Mouse (Mus musculus): Measurements from ENCODE around the gene Olfr553. TPM values are rescaled to one million over a fixed set of nuclear protein-coding genes. Genes with fewer than 3 reads are reported as not detected.
"Not testable (repeated sequence)": the region's sequence is repeated elsewhere in the genome, so short reads cannot be mapped to it uniquely, and the experiment has no call there.

The Olfr553 gene
- not detected in 2 replicates for polyA plus RNA-seq (2015; fragmentation: Nextera tagmentation; extraction: Ambion mirVana)

DNA sequence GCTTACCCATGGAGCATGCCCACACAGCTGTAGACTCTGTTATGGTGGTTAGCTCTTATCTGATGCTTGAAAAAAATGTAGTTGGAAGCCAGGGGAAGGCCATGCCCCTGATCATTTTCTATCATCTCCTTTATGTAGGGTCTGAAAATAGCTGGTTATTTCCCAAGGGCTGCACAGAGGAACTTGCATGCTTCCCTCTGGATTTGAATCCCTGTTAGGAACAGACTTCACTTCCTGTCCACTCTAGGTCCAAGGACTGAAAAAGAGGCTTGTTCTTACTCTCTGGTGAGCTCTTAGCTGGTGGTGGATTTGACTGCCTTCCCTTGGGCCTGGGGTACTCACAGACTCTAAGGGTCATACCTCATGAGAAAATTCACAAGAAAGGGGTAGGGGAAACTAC is at the start of gene Olfr553:
Olfr553 (minus strand) TSS at position 101 of the 400 bp plus-strand sequence.
- Histone ChIP-seq H3K27me3 (no peaks in the 10 kb centered on the region), H3K9me3 (no peaks in the 10 kb centered on the region), H3K4me1 (replicated peaks) (no peaks in the 10 kb centered on the region), H3K36me3 (no peaks in the 10 kb centered on the region), H3K4me2 (no peak within 1 kb of the TSS), H3K4me3 (no peak within 1 kb of the TSS), H3K9ac (no peak within 1 kb of the TSS), H3K27ac (replicated peaks) (no peak within 1 kb of the TSS)
- no peak for ATAC-seq (ENCODE audit: low FRiP score, low read depth)

DNA sequence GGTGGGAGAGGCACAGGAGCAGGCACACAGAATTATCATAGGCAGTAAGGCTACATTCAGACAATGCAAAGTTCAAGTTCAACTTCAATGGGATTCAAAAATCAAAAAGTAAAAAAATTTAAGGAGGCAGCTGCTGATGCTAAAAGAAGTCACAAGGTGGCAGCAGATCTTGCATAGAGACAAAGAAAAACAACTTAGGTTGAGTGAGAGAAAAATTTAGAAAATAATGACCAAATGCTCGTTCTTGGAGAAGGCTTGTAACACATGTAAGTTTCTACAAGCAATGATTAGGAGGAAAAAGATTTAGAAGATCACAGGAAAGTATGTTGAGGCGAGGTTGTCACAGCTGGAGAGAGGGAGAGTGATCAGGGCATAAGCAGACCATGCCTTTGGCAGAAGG is 47.4 kb upstream of the Olfr553 start:
- H3K27ac ChIP-seq (replicated peaks), result no peak overlapping the region
- no peak for ATAC-seq (ENCODE audit: low FRiP score, low read depth)
- H3K36me3 ChIP-seq, result no peaks in the 10 kb centered on the region
- no peak overlapping the region for H3K4me2 ChIP-seq
- no peaks in the 10 kb centered on the region for H3K27me3 ChIP-seq
- H3K4me1 ChIP-seq (replicated peaks), result no peaks in the 10 kb centered on the region
- WGBS, result 46% methylated on average over 2 of the region's 2 CpGs
- no peaks in the 10 kb centered on the region for H3K9me3 ChIP-seq
- no peak overlapping the region for H3K4me3 ChIP-seq
- no peak overlapping the region for H3K9ac ChIP-seq

DNA sequence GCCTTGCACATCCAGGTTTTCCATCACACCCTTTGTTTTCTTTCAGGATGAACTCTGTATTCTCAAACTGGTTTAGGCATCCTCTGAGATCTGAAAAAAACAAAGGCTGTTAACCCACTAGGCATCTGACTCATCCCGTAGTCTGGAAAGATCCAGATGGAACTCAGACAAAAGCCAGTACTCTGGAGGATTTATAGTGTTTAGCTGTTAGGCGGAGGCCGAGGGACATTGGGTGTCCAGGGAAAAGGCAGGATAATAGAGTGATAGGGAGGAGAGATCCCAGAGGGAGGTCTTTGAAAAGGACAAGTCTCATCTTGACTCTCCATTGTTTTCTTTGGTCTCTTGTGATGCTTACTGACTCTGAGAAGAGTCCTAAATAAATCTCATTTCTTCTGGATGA is 46.6 kb upstream of the Olfr553 start, which contains the start of gene Olfr556:
Olfr556 (plus strand) TSS at position 301 of the 400 bp plus-strand sequence.
- Histone ChIP-seq H3K9me3 (no peaks in the 10 kb centered on the region), H3K36me3 (no peaks in the 10 kb centered on the region), H3K27ac (replicated peaks) (no peak within 1 kb of the TSS), H3K4me1 (replicated peaks) (no peaks in the 10 kb centered on the region), H3K9ac (no peak within 1 kb of the TSS), H3K27me3 (no peaks in the 10 kb centered on the region), H3K4me3 (no peak within 1 kb of the TSS), H3K4me2 (no peak within 1 kb of the TSS)
- 45% methylated on average over 3 of the region's 3 CpGs for WGBS
- ATAC-seq (ENCODE audit: low FRiP score, low read depth), result no peak

DNA sequence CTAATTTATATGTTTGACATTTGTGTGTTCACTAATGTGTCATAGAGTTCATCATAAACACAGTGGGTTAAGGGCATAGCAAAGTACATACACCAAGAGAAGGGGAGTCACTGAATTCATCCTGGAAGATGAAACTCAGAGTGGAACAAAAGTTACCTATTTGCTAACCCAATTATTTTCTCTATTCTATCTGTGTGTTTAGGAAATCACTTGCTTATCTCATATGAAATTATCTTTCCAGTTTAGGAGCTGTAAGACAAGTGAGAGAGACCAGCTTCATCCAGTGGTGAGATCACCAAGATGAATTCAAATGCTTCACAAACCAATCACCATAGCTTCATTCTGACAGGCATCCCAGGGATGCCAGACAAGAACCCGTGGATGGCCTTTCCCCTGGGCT is 40.5 kb upstream of the Olfr553 start, which contains the start of gene Olfr555:
Olfr555 (plus strand) TSS at position 301 of the 400 bp plus-strand sequence.
- WGBS, result 59% methylated on average over 1 of the region's 1 CpGs
- no peaks in the 10 kb centered on the region for H3K4me1 ChIP-seq (replicated peaks)
- no peak within 1 kb of the TSS for H3K9ac ChIP-seq
- H3K4me2 ChIP-seq, result no peak within 1 kb of the TSS
- H3K4me3 ChIP-seq, result no peak within 1 kb of the TSS
- no peak within 1 kb of the TSS for H3K27ac ChIP-seq (replicated peaks)
- no peaks in the 10 kb centered on the region for H3K36me3 ChIP-seq
- no peak for ATAC-seq (ENCODE audit: low FRiP score, low read depth)
- no peaks in the 10 kb centered on the region for H3K27me3 ChIP-seq
- no peaks in the 10 kb centered on the region for H3K9me3 ChIP-seq

DNA sequence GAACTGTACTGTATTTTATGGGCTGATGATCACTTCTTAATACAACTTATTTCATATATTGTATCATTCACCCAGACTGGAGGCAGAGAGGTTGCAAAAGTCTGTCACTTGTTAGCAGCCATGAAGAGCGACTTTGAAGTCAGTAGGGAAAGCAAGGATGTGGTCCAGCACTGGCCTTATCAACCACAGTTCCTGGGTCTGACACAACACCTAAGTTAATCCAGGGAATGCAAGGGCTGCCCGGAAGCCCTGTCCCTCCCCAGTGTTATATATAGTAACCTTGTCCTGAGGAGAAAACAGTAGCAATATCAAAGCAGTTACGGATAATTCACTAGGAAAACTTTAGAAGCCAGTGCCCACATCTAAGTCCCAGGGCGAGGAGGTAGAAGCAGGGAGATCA is 26.9 kb upstream of the Olfr553 start:
- H3K27ac ChIP-seq (replicated peaks); H3K36me3 ChIP-seq; H3K4me3 ChIP-seq; ATAC-seq (ENCODE audit: low FRiP score, low read depth); H3K9ac ChIP-seq; H3K4me1 ChIP-seq (replicated peaks); H3K4me2 ChIP-seq; H3K27me3 ChIP-seq; H3K9me3 ChIP-seq: not testable (repeated sequence)
- WGBS, result 91% methylated on average over 4 of the region's 4 CpGs

DNA sequence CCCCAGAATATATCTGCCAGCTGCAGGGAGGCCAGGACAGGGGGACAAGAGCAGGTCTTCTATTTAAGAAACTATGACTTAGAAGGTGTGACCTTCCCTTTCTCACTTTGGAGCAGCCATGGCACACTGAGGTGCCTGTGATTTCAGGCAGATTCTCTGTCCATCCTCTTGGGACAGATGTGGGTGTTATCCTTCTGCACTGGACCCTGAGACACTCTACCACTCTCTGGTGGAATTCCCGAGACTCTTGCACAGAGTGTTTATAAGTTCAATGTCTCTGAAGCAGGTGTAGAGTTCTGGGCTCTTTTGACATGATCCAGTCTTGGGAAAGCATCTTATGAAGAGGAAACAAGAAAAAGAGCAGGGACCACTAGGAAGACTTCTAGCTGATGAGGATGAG is 20.1 kb upstream of the Olfr553 start, which contains the start of gene Olfr554:
Olfr554 (plus strand) TSS at position 301 of the 400 bp plus-strand sequence.
- 87% methylated on average over 1 of the region's 1 CpGs for WGBS
- no peak within 1 kb of the TSS for H3K9ac ChIP-seq
- H3K9me3 ChIP-seq, result no peaks in the 10 kb centered on the region
- H3K4me1 ChIP-seq (replicated peaks), result no peaks in the 10 kb centered on the region
- no peak within 1 kb of the TSS for H3K4me3 ChIP-seq
- H3K36me3 ChIP-seq, result no peaks in the 10 kb centered on the region
- no peaks in the 10 kb centered on the region for H3K27me3 ChIP-seq
- no peak for ATAC-seq (ENCODE audit: low FRiP score, low read depth)
- no peak within 1 kb of the TSS for H3K4me2 ChIP-seq
- H3K27ac ChIP-seq (replicated peaks), result no peak within 1 kb of the TSS

DNA sequence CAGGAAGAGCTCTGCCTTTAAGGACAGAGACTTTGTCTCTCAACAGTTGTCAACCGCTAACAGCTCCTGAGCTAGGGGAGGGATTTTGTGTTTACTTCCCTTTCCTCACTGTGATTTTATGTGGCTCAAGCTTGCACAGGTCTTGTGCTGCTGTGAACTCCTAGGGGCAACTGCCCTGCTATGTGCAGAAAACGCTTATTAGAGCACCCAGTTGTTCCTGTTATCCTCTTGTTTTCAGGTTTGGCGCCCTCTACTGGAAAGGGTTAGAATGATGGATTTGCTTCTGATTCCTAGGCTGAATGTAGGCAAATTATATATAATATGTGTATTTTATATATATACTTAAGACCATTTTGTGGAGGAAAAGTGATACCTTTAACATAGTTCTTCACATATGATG is 18.6 kb upstream of the Olfr553 start:
- no peak for ATAC-seq (ENCODE audit: low FRiP score, low read depth)

DNA sequence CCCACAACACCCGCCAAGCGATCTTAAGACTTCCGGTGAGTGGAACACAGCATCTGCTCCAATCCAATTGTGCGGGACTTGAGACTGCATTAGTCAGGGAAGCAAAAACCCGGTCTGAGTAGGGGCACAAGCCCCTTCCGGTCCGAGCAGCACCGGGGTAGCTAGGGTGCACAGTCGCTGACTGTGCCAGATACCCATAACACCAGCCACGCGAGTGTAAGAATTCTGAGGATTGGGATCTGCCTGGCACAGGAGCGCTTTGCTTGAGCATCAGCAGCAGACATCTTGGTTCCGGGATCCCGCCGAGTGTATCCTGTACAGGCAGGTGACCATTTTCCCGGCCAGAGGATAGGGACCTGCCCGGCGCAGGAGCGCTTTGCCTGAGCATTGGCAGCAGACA is 2.4 kb upstream of the Olfr553 start:
- H3K27me3 ChIP-seq; H3K36me3 ChIP-seq; ATAC-seq (ENCODE audit: low FRiP score, low read depth); H3K9me3 ChIP-seq; H3K27ac ChIP-seq (replicated peaks); H3K9ac ChIP-seq; H3K4me3 ChIP-seq; H3K4me1 ChIP-seq (replicated peaks); H3K4me2 ChIP-seq: not testable (repeated sequence)
- 88% methylated on average over 19 of the region's 19 CpGs for WGBS

More for the DNA sequence above, 18.6 kb upstream of the Olfr553 start:
- H3K4me3 ChIP-seq, result no peak overlapping the region
- WGBS, result 34% methylated on average over 3 of the region's 3 CpGs
- H3K27me3 ChIP-seq, result no peaks in the 10 kb centered on the region
- H3K9me3 ChIP-seq, result no peaks in the 10 kb centered on the region
- H3K4me1 ChIP-seq (replicated peaks), result no peaks in the 10 kb centered on the region
- H3K9ac ChIP-seq, result no peak overlapping the region
- H3K4me2 ChIP-seq, result no peak overlapping the region
- no peak overlapping the region for H3K27ac ChIP-seq (replicated peaks)
- no peaks in the 10 kb centered on the region for H3K36me3 ChIP-seq

DNA sequence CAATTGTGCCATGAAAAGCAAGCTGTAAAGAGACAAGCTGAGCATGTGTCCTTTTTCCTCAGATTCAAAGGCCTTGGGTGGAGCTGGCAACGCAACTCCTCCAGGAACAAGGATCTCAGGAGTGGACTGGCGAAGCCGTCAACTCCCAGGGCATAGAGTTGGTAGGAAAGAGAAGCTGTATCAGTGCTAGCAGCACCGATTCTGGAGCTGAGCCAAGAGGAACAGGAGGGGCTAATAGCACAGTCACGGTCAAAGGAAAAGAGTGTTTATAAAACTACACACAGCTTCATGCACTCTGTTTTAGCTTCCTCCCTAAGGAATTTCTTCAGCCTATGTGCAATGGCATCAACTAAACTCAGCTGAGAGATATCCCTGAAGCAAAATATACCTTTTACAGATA is 1.6 kb upstream of the Olfr553 start:
- Histone ChIP-seq H3K36me3 (no peaks in the 10 kb centered on the region), H3K27me3 (no peaks in the 10 kb centered on the region), H3K4me3 (no peak overlapping the region), H3K4me2 (no peak overlapping the region), H3K27ac (replicated peaks) (no peak overlapping the region), H3K4me1 (replicated peaks) (no peaks in the 10 kb centered on the region), H3K9me3 (no peaks in the 10 kb centered on the region), H3K9ac (no peak overlapping the region)
- no peak for ATAC-seq (ENCODE audit: low FRiP score, low read depth)
- WGBS, result 66% methylated on average over 5 of the region's 5 CpGs

DNA sequence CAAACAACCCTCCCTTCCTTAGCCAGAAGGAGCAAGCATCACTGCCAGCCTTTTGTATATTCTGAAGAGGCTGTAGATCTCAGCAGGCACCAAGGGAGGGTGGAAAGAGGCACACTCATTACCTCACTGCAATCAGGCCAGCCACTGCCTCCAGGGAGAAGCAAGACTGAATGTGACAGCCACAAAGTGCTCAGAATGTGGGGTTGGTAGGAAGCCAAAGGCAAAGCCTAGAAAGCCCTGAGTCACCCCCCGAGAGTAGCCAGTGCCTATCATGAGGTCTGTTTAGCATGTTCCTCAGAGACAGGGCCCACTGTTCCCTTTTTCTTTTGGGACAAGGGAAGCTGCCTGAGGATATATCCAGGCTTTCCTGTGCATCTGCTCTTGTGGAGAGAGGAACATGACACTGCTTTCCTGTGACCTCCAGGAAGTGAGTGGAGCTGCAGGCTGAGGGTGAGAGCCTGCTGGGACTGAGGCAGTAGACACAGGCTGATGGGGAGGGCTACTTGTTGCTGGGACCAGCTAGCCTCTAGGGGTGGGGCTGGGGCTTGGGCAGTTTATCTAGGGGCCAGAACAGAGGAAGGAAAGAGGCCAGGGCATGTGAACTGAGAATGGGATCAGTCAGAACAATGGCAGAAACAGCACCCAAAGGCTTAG is 20.5 kb downstream of the Olfr553 start, which contains the start of gene Olfr552:
Olfr552 (plus strand) TSS at position 393 of the 654 bp plus-strand sequence.
- Histone ChIP-seq H3K9ac (no peak within 1 kb of the TSS), H3K4me2 (no peak within 1 kb of the TSS), H3K27me3 (no peaks in the 10 kb centered on the region), H3K27ac (replicated peaks) (no peak within 1 kb of the TSS), H3K4me1 (replicated peaks) (no peaks in the 10 kb centered on the region), H3K4me3 (no peak within 1 kb of the TSS), H3K9me3 (no peaks in the 10 kb centered on the region), H3K36me3 (no peaks in the 10 kb centered on the region)
- 90% methylated on average over 1 of the region's 1 CpGs for WGBS
- no peak for ATAC-seq (ENCODE audit: low FRiP score, low read depth)

DNA sequence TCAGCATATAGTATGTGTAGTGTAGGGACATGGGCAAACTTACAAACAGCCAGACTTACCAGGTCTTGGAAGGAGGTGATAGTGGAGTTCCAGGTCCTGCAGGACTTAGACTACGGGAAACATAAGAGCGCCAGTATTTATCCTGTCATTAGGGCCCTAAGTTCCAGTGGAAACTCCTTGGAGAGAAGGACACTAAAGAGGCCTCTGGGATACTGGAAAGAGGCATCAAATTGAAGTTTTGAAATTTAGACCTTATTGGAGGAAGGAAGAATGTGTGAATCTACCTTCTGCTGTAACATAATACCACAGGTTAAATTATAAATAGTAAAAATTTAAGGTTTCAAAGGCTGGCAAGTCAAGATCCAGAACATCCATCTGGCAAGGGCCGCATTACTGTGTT is 26.2 kb downstream of the Olfr553 start, which contains the start of gene Olfr551:
Olfr551 (minus strand) TSS at position 101 of the 400 bp plus-strand sequence.
- no peak within 1 kb of the TSS for H3K9ac ChIP-seq
- no peaks in the 10 kb centered on the region for H3K27me3 ChIP-seq
- WGBS, result 95% methylated on average over 3 of the region's 3 CpGs
- H3K36me3 ChIP-seq, result no peaks in the 10 kb centered on the region
- no peaks in the 10 kb centered on the region for H3K4me1 ChIP-seq (replicated peaks)
- no peak for ATAC-seq (ENCODE audit: low FRiP score, low read depth)
- no peak within 1 kb of the TSS for H3K27ac ChIP-seq (replicated peaks)
- H3K4me2 ChIP-seq, result no peak within 1 kb of the TSS
- no peak within 1 kb of the TSS for H3K4me3 ChIP-seq
- H3K9me3 ChIP-seq, result no peaks in the 10 kb centered on the region

DNA sequence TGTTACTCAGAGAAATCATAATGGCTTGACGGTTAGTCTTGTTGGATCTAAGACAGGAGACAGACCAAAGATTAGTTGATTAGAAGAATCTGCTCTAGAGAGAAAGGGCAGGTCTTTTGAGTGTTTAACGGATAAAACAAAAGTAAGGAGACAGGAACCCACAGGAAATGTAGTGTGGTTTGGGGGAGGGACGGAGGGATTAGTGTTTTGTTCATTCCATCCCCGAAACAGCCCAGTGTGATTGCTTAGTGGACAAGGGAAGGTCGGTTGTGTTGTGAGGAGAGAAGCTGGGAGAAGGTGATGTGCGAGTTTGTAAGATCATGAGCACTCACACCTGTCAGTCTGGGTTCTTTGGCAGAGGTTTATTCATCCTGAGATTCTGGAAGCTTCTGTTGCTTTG is 42.0 kb downstream of the Olfr553 start:
- H3K27ac ChIP-seq (replicated peaks), result no peak overlapping the region
- H3K4me3 ChIP-seq, result no peak overlapping the region
- H3K9ac ChIP-seq, result no peak overlapping the region
- ATAC-seq (ENCODE audit: low FRiP score, low read depth), result no peak
- no peaks in the 10 kb centered on the region for H3K36me3 ChIP-seq
- H3K4me1 ChIP-seq (replicated peaks), result no peaks in the 10 kb centered on the region
- H3K9me3 ChIP-seq, result no peaks in the 10 kb centered on the region
- no peak overlapping the region for H3K4me2 ChIP-seq
- no peaks in the 10 kb centered on the region for H3K27me3 ChIP-seq
- 77% methylated on average over 6 of the region's 6 CpGs for WGBS

Data from hindbrain, embryonic 15.5 days (tissue).